8 mouse cellular contexts compared by ENCODE assay signal in genomic region chr4:148130561-148131413, GRCm38 (mm10). TPM values are rescaled to one million over a fixed set of nuclear protein-coding genes. Genes with fewer than 3 reads are reported as not detected.
DNase-seq lines count a peak whose midpoint lies in the region; ATAC-seq lines count a peak whose summit lies in the region.

Draxin (minus strand) TSS chr4:148130698.

- peak within 1 kb of the TSS; percentile 82 for H3K9ac ChIP-seq in embryonic facial prominence, embryonic 14.5 days (ENCODE audit: low read depth, low read length)
- peak within 1 kb of the TSS; percentile 66 for H3K9ac ChIP-seq in intestine, embryonic 16.5 days (ENCODE audit: low read depth, low read length)
- peak within 1 kb of the TSS; percentile 79 for H3K9ac ChIP-seq in lung, embryonic 16.5 days (ENCODE audit: low read length)

- H3K9me3 ChIP-seq in embryonic facial prominence, embryonic 14.5 days (ENCODE audit: control insufficient read depth, low read length): no peaks in the 10 kb centered on the region
- H3K9me3 ChIP-seq in intestine, embryonic 16.5 days (ENCODE audit: control insufficient read depth, low read length): no peaks in the 10 kb centered on the region
- H3K9me3 ChIP-seq in lung, embryonic 16.5 days (ENCODE audit: control insufficient read depth, low read length): no peaks in the 10 kb centered on the region

- H3K4me2 ChIP-seq in embryonic facial prominence, embryonic 14.5 days (ENCODE audit: low read depth, low read length): peak within 1 kb of the TSS; percentile 97
- H3K4me2 ChIP-seq in intestine, embryonic 16.5 days (ENCODE audit: low read depth, low read length): peak within 1 kb of the TSS; percentile 96
- peak within 1 kb of the TSS; percentile 98 for H3K4me2 ChIP-seq in lung, embryonic 16.5 days (ENCODE audit: low read depth, low read length)

- DNase-seq in thymus, postnatal 25 days: peak; percentile 35
- no peak for DNase-seq in thymus, adult 18-20 months
- DNase-seq in embryonic facial prominence, embryonic 14.5 days (ENCODE audit: low spot score): peak; percentile 84
- peak; percentile 77 for DNase-seq in ovary, postnatal 36 days (ENCODE audit: low spot score)
- DNase-seq in B cell, adult 2 months: no peak
- no peak for DNase-seq in gastrocnemius, postnatal 25 days

- peak; percentile 94 for ATAC-seq in embryonic facial prominence, embryonic 14.5 days (ENCODE audit: low read depth)
- ATAC-seq in intestine, embryonic 16.5 days: peak; percentile 84
- peak; percentile 96 for ATAC-seq in lung, embryonic 16.5 days (ENCODE audit: low read depth)

- H3K27me3 ChIP-seq in embryonic facial prominence, embryonic 14.5 days (replicated peaks; ENCODE audit: control insufficient read depth, insufficient read depth, low read length): peaks cover 18% of the 10 kb centered on the region
- H3K27me3 ChIP-seq in intestine, embryonic 16.5 days (replicated peaks; ENCODE audit: control insufficient read depth, insufficient read depth, low read length): peaks cover 40% of the 10 kb centered on the region
- peaks cover 36% of the 10 kb centered on the region for H3K27me3 ChIP-seq in lung, embryonic 16.5 days (ENCODE audit: control insufficient read depth, insufficient read depth, low read depth, low read length)

- H3K27ac ChIP-seq in embryonic facial prominence, embryonic 14.5 days (replicated peaks; ENCODE audit: low read depth, low read length): peak within 1 kb of the TSS; percentile 67
- H3K27ac ChIP-seq in intestine, embryonic 16.5 days (ENCODE audit: low read length): no peak within 1 kb of the TSS
- no peak within 1 kb of the TSS for H3K27ac ChIP-seq in lung, embryonic 16.5 days (ENCODE audit: low read length)

- WGBS in embryonic facial prominence, embryonic 14.5 days: 0% methylated on average over 21 of the region's 87 CpGs
- under 1% methylated on average over 63 of the region's 87 CpGs for WGBS in intestine, embryonic 16.5 days
- under 1% methylated on average over 71 of the region's 87 CpGs for WGBS in lung, embryonic 16.5 days

- H3K4me3 ChIP-seq in embryonic facial prominence, embryonic 14.5 days (ENCODE audit: low read depth, low read length): peak within 1 kb of the TSS; percentile 72
- H3K4me3 ChIP-seq in intestine, embryonic 16.5 days (ENCODE audit: low read length): peak within 1 kb of the TSS; percentile 60
- peak within 1 kb of the TSS; percentile 71 for H3K4me3 ChIP-seq in lung, embryonic 16.5 days (ENCODE audit: low read length)

- H3K4me1 ChIP-seq in embryonic facial prominence, embryonic 14.5 days (ENCODE audit: control insufficient read depth, insufficient read depth, low read length): peaks cover 6% of the 10 kb centered on the region; the same call in 1 of the 2 replicates
- H3K4me1 ChIP-seq in intestine, embryonic 16.5 days (ENCODE audit: control insufficient read depth, insufficient read depth, low read length): peaks cover 7% of the 10 kb centered on the region
- H3K4me1 ChIP-seq in lung, embryonic 16.5 days (replicated peaks; ENCODE audit: control insufficient read depth, insufficient read depth, low read length): peaks cover 12% of the 10 kb centered on the region

- no peaks in the 10 kb centered on the region for H3K36me3 ChIP-seq in embryonic facial prominence, embryonic 14.5 days (ENCODE audit: control insufficient read depth, insufficient read depth, low read length)
- no peaks in the 10 kb centered on the region for H3K36me3 ChIP-seq in intestine, embryonic 16.5 days (ENCODE audit: control insufficient read depth, insufficient read depth, low read length)
- no peaks in the 10 kb centered on the region for H3K36me3 ChIP-seq in lung, embryonic 16.5 days (ENCODE audit: control insufficient read depth, insufficient read depth, low read length)

RNA-seq across cellular contexts. Expression of gene Draxin, which starts in this region (rescaled TPM):
- polyA plus RNA-seq in embryonic facial prominence, embryonic 14.5 days (2014; fragmentation: Nextera tagmentation; extraction: Ambion mirVana): 0.56 and 0.67 TPM in 2 replicates
- polyA plus RNA-seq in intestine, embryonic 16.5 days (2015; fragmentation: Nextera tagmentation; extraction: Ambion mirVana): 0.06 and 0.07 TPM in 2 replicates
- polyA plus RNA-seq in lung, embryonic 16.5 days (2015; fragmentation: Nextera tagmentation; extraction: Ambion mirVana): 0.08 and 0.10 TPM in 2 replicates
- total RNA-seq in gastrocnemius, postnatal 25 days (2021): not detected

Comparison
In these comparisons a context has a peak if more than half of its experiments do, and no peak if none do; other contexts are left out.
1. DNase-seq: peak in thymus, postnatal 25 days (single experiment) and ovary, postnatal 36 days (single experiment); none in thymus, adult 18-20 months (0 of 2), B cell, adult 2 months (0 of 2) and gastrocnemius, postnatal 25 days (single experiment).
2. Peak in DNase-seq, ATAC-seq, H3K4me3 ChIP-seq, H3K27ac ChIP-seq, H3K9ac ChIP-seq and H3K4me2 ChIP-seq in embryonic facial prominence, embryonic 14.5 days; RNA of the gene not detected or under 1 TPM.
3. Peak in ATAC-seq, H3K4me3 ChIP-seq, H3K9ac ChIP-seq and H3K4me2 ChIP-seq in intestine, embryonic 16.5 days; RNA of the gene not detected or under 1 TPM.
4. Peak in ATAC-seq, H3K4me3 ChIP-seq, H3K9ac ChIP-seq and H3K4me2 ChIP-seq in lung, embryonic 16.5 days; RNA of the gene not detected or under 1 TPM.
5. Peak in every context shown above with its lines, with median percentiles within 50 percentile points of each other: ATAC-seq, H3K4me2 ChIP-seq, H3K4me3 ChIP-seq and H3K9ac ChIP-seq.